Mouse (Mus musculus): ENCODE data around the gene Kcnc3.

The Kcnc3 gene

DNA sequence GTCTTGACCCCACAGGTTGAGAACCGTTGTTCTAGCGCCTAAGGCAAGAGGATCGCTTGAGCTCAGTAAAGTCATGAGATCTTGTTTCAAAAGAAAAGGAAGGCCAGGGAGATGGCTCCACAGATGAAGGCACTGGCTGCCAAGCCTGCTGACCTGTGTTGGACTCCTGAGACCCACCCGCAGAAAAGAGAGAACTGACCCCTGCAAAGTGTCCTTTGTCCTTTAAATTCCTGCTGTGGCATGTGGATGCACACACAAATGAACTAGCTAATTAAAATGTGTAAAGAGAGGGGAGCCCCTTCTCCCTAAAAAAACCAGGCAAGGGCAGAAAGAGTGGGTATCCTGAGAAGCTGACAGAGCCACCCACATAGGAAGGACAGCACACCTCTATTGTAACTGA lies 18.7 kb upstream of the Kcnc3 start:
- no peak for DNase-seq

DNA sequence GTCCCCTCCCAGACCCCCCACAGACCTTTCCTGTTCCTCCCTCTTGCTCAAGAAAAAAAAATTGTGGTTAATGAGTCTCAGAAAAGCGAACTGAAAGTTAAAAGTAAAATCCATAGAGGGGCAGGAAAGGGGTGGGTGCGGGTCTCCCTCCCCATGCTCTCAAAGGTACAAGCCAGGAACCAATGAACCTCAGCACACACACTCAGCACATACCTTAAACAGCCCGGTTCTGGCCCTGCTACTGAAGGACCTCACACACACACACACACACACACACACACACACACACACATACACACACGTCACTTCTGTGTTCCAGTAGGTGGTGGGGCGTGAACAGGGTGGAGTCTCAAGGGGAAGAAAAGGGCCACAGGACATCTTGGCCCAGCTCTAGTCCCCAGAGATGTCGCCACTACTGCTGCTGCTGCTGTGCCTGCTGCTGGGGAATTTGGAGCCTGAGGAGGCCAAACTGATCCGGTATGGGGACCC lies 18.2 kb upstream of the Kcnc3 start, which contains the start of gene Napsa:
Gene Napsa, plus strand, starts transcription at position 168 of the 489 bp plus-strand sequence.
- no peak for DNase-seq

DNA sequence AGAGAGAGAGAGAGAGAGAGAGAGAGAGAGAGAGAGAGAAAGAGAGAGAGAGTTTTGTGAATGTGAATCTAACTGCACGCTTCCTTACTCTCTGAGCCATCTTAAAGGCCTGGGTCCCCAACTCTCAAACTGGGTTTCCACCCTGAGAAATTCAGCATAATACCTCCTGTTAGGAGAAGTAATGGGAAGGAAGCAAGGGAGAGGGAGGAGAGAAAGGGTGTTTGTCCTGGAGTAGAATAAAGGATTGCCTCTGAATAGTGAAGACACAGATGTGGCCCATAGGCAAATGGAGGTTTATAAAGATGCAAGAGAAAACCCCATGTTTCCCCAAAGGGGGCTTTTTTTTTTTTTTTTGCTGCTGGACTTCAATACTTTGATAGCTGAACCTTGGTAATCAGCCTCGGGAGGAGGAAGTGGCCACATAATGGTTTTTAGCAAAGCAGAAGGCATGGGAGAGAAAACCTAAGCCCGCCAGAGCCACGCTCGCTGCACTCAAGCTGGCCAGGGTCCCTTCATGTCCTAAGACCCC lies 17.4 kb upstream of the Kcnc3 start:
- no peak for DNase-seq

DNA sequence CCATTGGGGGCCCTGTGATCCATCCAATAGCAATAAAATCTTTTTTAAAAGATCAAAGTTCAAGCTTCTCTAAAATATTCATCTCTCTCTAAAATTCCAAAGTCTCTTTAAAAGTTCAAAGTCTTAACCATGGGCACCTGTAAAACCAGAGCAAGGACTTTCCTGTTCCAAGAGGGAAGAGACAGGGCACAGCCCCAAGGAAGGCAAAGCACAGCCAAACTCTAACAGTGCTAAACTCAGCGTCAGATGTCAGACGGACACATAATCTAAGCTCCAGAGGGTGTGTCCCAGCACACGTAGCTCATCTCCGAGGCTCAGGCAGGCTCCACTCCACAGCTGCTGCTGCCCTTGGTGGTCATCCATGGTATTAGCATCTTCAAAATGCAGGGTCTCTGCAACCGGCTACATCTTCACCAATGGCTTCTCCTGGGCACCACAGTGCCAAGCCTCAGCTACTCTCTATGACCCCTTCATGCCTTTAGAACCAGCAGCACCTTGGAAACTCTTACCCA lies 14.1 kb upstream of the Kcnc3 start:
- peak; percentile 20 for DNase-seq

DNA sequence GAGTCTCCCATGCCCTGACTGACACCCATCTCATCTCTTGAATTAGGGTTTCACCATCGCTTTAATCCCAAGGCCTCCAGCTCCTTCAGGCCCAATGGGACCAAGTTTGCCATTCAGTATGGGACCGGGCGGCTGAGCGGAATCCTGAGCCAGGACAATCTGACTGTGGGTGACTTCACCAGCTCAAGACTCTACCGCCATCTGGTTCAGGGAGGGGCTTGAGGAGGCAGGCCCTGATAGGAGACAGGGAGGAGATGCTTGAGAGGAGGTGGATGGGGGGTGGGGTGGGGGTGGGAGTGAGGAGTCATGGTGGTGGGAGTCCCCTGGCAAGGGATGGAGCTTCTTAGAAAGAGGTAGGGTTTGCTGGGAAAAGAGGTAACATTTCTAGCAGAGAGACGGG lies 8.8 kb upstream of the Kcnc3 start:
- DNase-seq = no peak

DNA sequence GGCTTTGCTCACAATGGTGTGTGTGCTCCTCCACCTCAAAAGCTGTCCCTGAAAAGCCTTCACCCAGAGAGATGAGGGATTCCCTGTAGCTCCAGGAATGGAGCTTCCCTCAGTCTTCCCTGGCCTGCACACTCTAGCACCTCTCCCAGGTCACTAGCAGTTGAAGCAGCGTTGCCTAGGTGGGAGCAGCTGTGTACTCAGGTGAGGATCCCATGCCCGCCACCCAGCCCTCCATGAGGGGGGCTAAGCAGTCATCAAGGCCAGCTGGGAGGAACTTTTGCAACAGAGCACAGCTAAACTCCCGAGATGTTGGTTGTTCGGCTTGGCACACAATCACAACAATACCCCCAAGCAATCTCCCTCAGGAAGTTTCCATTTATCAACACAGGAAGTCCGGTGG lies 7.8 kb upstream of the Kcnc3 start:
- no peak for DNase-seq

DNA sequence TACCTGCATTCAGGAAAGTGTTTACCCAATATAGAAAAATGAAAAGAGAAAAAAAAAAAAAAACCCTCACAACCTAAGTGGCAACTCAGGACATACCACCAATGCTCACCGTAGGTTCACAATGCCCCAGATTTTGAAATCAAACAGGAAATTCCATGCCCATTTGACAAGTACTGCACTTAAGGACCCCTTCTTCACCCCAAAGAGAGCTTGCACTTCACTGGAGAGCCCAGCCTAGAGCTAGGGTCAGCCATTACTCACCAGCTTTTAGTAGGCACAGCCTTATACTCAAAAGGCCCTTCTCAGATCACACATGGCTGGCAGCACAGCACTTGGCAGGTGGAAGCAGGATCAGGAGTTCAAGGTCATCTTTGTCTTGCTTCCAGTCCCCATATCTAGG lies 7.3 kb upstream of the Kcnc3 start:
- DNase-seq = no peak

DNA sequence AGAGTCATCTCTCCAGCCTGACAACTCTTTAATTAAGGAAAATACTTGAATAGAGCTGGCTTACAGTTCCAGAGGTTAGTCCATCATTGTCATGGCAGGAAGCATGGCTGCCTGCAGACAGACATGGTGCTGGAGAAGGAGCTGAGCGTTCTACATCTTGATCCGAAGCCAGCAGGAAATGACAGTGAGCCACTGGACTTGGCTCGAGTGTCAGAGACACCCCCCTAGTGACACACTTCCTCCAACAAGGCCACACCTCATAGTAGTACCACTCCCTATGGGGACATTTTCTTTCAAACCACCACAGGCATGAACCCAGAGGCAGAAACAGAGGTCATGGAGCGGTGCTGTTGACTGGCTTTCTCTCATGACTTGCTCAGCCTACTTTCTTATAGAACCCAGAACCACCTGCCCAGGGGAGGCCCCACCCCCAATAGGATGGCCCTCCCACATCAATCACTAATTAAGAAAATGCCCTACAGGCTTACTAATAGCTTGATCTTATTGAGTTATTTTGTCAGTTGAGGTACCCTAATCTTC lies 6.1 kb upstream of the Kcnc3 start:
- DNase-seq = no peak

DNA sequence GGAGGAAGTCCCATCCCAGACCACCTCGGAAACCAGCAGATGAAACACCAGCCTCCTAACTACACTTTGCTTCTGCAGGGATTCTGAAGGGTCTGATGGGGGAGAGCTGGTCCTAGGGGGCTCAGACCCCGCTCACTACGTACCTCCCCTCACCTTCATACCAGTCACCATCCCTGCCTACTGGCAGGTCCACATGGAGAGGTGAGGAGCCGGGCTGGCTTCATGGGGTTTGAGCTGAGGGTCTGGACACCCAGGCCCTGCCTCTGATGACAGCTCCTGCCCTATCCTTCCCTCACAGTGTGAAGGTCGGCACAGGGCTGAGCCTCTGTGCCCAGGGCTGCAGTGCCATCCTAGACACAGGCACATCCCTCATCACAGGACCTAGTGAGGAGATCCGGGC lies 5.5 kb upstream of the Kcnc3 start:
- DNase-seq = no peak

DNA sequence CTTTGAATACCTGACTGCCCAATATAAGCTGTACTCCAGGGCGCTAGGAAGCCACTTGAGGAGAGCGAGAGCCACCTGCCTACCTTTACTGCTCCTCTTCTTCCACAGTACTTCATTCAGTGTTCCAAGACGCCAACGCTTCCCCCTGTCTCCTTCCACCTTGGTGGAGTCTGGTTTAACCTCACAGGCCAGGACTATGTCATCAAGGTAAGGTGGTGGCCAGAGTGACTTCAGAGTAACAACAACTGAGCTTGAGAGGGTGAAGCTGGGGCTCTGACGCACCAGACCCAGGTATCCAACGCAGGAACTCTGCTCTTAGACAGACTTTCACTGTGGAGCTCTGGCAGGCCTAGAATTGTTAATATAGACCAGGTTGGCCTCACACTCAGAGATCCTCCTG lies 4.9 kb upstream of the Kcnc3 start:
- DNase-seq = no peak

DNA sequence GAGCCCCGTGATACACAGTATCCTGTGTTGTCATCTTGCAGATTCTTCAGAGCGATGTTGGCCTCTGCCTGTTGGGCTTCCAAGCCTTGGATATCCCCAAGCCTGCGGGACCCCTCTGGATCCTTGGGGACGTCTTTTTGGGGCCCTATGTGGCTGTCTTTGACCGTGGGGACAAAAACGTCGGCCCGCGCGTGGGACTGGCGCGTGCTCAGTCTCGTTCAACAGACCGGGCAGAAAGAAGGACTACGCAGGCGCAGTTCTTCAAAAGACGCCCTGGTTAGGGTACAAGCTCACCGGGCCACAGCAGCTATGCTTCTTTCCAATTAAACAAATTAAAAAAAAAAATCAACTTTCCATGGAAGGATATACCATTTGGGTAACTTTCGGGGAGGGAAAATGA lies 3.9 kb upstream of the Kcnc3 start:
- DNase-seq = peak; percentile 83

DNA sequence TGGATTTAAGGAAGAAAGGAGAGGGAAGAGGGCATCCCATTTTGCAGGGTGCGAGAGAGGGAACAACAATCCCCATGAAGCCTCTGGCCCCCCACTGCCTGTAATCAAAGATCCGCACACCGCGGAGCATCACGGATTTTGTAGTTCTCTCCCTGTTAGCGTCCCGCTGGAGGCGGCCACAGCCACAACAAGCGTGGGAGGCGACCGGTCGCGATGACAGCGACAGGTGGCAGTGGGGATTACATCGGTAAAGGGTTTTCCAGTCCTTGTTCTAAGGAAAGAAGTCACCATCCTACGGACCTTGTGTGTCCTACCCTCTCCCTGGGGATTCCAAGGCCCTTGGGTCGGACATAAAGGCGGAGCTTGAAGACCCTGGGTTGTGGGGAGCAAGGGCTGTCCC lies 3.5 kb upstream of the Kcnc3 start:
- DNase-seq = peak; percentile 91

DNA sequence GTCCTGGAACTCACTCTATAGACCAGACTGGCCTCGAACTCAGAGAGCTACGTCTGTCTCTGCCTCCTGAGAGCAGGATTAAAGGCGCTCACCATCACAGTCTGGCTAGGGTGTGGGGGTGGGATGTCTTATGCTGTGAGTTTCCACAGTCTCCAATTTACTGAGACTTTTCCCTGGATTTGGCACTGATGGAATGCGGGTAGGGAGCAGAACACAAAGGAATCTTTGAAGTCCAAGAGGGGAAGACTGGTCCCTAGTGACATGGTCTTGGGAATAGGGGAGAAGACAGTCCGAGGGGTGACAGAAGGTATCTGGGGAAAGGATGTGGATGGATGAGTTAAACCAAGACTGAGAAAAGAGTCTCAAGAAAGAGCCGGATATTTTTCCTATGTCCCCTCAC lies 2.8 kb upstream of the Kcnc3 start:
- no peak for DNase-seq

DNA sequence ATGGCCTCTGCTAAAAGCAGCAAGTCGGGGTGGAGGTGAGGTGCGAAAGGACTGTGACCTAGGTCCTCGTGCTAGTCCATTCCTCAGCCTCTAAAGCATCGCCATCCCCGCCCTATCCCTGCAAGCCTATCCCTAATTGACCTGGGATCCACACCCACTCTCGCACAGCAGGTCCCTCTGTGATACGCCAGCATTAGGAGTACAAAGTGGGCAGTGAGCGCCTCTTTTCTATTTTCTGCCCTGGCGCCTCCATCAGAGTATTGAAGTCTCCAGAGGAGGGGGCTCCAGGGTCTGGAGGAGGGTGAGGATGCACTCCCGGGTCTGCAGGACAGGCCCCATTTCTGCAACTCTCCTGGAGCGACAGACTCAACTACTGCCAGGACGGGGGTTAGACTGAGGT lies 2.1 kb upstream of the Kcnc3 start:
- DNase-seq = no peak

DNA sequence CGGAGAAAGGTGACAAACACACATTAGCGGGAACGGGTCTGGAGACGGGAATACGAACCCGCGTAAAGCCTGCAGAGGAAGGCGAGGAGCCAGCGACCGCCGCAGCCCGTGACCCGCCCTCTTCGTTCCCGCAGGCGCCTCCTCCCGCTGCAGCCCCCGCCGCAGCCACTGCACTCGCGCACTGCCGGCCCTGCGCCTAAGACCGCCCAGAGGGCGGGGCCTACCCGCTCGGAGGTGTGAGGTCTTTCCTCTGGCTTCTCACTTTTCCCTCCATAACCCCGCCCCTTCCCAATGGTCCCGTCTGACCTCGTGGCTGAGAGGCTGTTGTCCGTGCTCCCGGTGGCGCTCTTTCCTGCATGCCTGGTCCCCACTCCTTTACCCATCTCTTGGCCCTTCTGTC lies 1.3 kb upstream of the Kcnc3 start:
- DNase-seq = peak; percentile 92

DNA sequence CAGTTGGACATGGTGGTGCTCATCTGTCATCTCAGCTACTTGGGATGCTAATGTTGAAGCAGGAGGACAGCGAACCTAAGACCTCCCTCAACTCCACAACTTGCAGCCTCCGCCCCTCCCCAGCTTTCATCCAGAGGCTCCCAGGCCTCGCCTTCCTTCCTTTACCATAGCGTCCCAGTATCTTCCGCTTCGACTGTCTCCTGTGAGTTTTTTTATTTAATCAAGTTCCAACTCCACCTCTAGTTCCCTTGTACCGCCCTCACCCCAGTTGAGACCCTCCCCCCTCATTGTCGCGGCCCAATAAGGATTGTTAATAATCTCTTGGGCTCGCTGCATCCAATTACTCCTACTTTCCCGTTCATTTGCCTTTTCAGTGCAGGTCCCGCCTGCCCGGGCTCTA lies 518 bp upstream of the Kcnc3 start:
- DNase-seq = peak; percentile 50

DNA sequence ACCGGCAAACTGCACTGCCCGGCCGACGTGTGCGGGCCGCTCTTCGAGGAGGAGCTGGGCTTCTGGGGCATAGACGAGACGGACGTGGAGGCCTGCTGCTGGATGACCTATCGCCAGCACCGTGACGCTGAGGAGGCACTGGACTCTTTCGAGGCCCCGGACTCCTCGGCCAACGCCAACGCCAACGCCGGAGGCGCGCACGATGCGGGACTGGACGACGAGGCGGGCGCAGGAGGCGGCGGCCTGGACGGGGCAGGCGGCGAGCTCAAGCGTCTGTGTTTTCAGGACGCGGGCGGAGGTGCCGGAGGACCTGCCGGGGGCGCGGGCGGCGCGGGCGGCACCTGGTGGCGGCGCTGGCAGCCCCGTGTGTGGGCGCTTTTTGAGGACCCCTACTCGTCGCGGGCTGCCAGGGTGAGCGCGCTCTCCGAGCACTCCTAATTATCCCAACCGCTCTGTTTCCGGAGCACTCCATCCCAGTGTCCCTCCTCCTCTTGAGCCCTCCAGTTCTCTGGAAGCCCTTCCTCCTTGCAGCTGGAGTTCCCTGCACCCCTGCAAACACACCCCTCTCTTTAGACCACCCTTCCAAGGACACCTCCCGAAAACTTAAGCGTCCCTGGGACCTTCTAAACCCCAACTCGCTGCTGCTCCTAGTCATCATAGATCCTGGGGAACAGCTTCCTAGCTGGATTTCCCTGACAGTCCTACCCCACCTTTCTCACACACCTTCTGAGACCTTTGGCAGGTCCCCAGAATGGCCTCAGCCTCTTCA lies 1.1 kb downstream of the Kcnc3 start:
- no peak for DNase-seq

DNA sequence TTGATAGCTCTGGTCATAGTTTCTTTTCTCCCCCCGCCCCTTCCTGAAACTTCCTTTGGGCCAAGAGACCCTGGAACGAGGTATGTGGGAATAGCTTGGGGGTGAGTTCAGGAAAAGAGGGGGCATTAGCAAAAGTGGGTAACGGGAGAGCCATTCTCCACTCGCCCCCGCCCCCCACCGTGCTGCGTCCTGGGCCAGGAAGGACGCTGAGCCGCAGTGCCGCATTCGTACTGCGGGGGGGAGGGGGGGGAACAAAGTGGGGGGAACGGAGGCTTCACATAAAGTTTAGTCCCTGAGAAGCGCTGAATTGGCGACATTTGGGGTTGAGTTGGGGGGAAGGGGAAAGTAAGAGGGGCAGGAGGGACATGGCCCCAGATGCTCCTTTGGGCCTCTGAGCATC lies 2.6 kb downstream of the Kcnc3 start:
- no peak for DNase-seq

DNA sequence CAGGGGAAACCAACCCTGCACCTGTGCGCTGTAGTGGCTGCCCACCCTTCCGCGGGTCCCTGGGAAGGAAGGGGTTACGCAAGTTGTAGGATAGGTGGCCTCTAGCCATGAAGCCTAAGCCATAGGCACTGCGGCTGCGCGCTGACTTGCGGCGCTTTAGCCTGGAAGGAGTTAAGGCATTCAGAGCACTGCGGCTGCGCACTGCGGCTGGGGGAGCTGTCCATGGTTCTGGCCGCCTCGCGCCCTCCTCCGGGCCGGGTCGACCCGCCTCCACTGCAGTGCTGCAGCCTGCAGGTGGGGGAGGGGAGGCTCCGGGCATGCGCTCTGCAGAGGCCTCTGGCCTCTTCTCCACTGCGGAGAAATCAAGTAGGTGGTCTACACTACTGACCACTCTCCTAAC lies 3.3 kb downstream of the Kcnc3 start:
- DNase-seq = peak; percentile 93

DNA sequence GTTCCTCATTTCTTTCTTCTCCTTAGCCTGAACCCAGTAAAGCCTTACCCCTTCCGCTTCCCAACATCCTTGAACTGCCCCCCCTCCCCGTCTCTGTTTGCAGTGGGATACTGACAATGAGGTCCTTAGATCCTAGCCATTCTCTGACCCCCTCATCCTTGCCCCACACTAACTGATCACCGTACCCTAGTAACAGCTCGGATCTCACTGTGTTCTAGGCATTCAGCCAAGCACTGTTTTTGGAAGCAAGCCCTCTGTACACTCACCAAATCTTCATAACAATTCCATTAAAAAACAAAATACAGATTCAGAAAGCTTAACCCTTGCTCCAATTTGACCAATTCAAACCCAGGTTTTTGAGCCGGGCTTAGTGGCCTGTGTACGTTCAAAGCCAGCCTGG lies 3.8 kb downstream of the Kcnc3 start:
- DNase-seq = no peak

DNA sequence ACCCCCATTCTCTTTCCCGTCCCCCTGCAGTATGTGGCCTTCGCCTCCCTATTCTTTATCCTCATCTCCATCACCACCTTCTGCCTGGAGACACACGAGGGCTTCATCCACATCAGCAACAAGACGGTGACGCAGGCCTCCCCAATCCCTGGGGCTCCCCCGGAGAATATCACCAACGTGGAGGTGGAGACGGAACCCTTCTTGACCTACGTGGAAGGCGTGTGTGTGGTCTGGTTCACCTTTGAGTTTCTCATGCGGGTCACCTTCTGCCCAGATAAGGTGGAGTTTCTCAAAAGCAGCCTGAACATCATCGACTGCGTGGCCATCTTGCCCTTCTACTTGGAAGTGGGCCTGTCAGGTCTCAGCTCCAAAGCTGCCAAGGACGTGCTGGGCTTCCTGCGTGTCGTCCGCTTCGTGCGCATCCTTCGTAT lies 4.7 kb downstream of the Kcnc3 start:
- no peak for DNase-seq

DNA sequence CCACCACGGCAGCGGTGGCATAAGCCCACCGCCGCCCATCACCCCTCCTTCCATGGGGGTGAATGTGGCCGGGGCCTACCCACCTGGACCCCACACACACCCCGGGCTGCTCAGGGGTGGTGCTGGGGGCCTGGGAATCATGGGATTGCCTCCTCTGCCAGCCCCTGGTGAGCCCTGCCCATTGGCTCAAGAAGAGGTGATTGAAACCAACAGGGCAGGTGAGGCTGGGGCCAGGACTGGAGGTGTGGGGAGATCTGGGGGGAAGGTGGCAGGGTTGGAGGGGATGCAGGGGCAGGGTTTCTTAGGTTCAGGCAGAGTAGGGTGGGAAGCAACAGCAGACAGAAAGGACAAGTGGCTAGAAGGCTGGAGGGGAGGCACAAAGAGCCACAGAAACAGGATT lies 5.6 kb downstream of the Kcnc3 start:
- DNase-seq = no peak

DNA sequence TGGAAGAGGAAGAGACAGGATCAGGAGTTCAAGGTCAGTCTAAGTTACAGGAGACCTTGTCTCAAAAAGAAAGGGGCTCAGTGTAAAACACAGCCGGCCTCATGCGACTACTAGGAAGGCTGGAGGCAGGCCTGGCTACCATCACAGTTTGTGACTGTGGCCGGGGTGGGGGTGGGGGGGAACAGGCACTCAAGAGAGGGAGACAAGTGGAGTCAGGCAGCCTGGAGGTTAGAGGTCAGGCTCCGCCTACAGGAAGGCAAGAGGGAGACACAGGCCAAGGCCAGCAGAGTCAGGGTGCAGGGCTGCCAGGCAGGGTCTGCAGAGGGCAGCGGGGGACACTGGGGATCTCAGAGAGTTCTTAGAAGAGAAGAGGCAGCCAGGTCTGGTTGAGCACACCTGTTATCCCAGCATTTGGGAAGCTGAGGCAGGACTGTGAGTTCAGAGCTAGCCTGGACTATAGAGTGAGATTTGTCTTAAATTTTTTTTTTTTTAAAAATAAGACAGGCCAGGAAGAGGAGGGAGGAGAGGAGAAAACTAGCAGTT lies 6.6 kb downstream of the Kcnc3 start:
- DNase-seq = no peak

DNA sequence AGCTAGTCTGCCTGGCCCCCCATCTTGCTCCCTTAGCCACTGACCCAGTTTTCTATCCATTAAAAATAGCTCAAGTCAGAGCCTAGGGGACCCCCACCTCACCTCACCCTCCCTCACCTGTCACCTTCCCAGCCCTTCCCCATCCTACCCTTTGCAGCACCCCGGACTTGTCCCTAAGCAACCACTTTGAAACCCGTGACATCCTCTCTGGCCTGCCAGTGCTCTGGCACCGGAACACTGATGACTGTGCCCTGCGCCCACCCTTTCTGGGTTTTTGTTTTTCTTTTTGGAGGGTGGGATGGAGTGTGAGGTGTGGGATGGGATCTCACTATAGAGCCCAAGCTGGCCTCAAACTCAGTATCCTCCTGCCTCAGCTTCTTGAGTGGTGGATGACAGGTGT lies 7.2 kb downstream of the Kcnc3 start:
- DNase-seq = no peak

All from retina, postnatal 1 day (tissue).